Mouse (Mus musculus): ENCODE results near the gene Kiss1. TPM values are rescaled to one million over a fixed set of nuclear protein-coding genes. Genes with fewer than 3 reads are reported as not detected.

The Kiss1 gene
- not detected for polyA plus RNA-seq (2014; fragmentation: Illumina TruSeq; extraction: RNeasy Lipid Tissue Mini Kit (QIAGEN cat#74804))

DNA sequence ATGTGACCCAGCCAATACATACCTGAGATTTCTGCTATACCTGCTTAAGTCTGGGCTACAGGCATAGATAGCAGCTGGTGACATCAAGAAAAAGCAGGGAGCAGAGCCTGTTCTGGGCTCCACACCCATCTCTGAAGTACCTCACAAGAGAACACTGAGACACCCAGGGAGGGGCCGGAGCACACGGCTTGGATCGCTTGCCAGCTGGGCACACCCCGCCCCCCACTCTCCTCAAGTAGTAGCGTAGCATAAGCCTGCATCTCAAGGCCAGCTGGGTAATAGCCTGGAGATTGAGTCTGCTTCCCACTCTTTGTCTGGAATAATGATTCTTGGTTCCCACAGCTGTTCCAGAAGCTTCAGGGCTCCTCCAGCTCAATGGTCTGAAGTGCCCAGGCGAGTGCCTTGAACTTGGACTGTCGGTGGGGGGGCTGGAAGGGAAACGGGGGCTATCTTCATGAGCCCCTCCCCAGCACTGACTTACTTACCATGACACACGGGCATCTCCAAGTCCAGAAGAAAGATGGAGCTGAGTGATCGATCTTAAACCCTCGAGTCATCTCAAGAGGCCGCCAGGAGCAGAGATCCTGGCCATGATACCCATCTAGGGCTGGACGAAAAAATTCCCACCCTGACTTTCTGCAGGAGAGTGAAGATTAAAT lies at the start of gene Kiss1:
Kiss1 (plus strand) TSS at position 609 of the 659 bp plus-strand sequence.

DNA sequence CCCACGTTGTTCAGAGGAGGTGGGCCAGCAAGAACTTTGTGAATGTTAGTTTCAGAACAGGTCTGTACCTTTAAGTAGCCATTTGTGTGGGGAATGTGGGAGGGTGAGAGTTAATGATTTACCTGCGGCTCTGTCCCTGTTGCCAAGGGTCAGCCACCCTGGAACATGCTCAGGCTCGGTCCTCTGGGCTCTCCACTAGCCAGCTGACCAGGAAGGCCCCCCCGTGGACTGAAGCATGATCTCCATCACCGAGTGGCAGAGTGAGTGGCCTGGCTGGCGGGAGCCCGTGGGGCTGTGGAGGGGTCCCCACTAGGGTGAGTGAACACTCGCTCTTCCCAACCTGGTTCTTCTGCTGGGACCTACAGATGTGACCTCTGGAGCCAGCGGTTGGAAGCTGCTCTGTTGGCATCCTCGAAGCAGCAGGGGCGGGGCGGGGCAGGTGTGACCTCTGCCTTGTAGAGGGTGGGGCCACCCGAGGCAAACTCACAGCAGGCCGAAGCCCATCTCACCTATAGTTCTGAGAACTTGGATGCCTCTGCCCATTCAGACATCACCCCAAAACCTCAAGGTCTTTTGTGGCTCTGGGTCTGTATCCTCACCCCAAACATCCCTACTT lies 11.9 kb upstream of the Kiss1 start, which contains the start of gene Golt1a:
Golt1a (plus strand) TSS at position 149 of the 616 bp plus-strand sequence.

DNA sequence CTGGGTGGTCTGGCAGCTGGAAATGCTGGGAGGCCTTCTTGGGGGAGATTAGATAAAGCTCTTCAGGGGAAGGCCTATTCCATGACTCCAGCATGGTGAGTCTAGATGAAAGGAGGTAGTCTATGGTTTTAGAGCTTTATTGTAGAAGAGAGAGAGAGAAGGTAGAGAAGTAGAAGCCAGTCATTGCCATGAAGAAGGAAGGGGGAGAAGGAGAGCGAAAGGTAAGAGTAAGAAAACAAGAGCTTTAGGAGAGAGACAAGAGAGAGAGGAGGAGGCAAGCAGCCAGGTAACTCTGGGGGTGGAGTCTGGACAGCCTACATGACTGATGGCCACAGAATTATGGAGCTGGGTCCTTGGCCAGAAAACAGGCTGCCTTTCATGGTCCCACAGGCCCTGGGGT lies 28.5 kb downstream of the Kiss1 start, which contains the start of gene Ren1:
Ren1 (plus strand) TSS at position 301 of the 400 bp plus-strand sequence.

DNA sequence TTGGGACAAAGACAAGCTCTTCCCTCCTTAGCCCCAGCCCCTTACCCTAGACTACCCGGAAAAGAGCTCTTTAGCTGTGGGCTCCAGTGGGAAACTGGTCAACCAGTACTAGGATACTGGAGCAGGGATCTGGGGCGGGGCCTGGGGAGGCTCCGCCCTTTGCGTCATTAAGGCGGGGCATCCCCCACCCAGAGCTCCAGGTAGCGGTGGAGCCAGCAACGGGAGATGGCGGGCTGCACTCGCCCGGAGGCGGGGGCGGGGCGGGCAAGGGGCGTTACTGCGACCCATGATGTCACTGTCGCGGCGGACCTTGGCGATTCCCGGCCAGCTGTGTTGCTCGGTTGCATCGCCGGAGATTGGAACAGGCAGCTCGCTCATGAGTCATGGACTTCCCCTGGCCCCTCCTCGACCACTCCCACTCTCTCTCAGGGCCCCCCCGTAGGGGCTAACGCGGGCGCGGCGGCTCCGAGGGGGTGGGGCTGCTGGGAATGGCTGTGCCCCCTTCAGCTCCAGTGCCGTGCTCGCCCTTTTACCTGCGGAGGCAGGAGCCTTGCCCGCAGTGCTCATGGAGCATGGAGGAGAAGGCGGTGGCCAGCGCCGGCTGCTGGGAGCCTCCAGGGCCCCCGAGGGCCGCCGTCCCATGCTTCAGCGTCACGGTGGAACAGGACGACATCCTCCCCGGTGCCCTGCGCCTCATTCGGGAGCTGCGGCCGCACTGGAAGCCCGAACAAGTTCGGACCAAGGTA lies 41.8 kb downstream of the Kiss1 start, which contains the start of gene Etnk2:
Etnk2 (plus strand) TSS at position 297 of the 746 bp plus-strand sequence.

Other genes with a start within 250 kb of the Kiss1 start
- gene Ppp1r15b, start 190.7 kb upstream of the Kiss1 start, polyA plus RNA-seq (2014; fragmentation: Illumina TruSeq; extraction: RNeasy Lipid Tissue Mini Kit (QIAGEN cat#74804)), result 95.0 TPM
- gene Plekha6, start 157.7 kb upstream of the Kiss1 start, polyA plus RNA-seq (2014; fragmentation: Illumina TruSeq; extraction: RNeasy Lipid Tissue Mini Kit (QIAGEN cat#74804)), result 4.8 TPM
- not detected for gene Golt1a, start 12.1 kb upstream of the Kiss1 start, polyA plus RNA-seq (2014; fragmentation: Illumina TruSeq; extraction: RNeasy Lipid Tissue Mini Kit (QIAGEN cat#74804))
- not detected for gene Ren1, start 28.6 kb downstream of the Kiss1 start, polyA plus RNA-seq (2014; fragmentation: Illumina TruSeq; extraction: RNeasy Lipid Tissue Mini Kit (QIAGEN cat#74804))
- gene Etnk2, start 41.7 kb downstream of the Kiss1 start, polyA plus RNA-seq (2014; fragmentation: Illumina TruSeq; extraction: RNeasy Lipid Tissue Mini Kit (QIAGEN cat#74804)), result 17.6 TPM
- 1.4 TPM for gene Sox13, start 102.5 kb downstream of the Kiss1 start, polyA plus RNA-seq (2014; fragmentation: Illumina TruSeq; extraction: RNeasy Lipid Tissue Mini Kit (QIAGEN cat#74804))

Measured in ovary, adult 10 weeks (tissue).